Mouse (Mus musculus) right cerebral cortex, postnatal 10 days (tissue): ENCODE results near the gene Cilp2.
A peak's percentile ranks its signal among the peaks of the same experiment; 100 is the strongest.

Experiments used
- DNase-seq, 2 experiments: peaks; one replicate each; pipeline ENCODE4 v3.0.0; 2021; ENCODE audit warnings: low spot score in 2 of 2

Gene Cilp2

GRCm38 (mm10) chr8:69887289-69888243 is at the start of gene Cilp2:
Gene Cilp2 (minus strand): TSS chr8:69887687.
- no peak for DNase-seq

GRCm38 (mm10) chr8:69936050-69936794 is 48.7 kb upstream of the Cilp2 start:
- DNase-seq = no peak

GRCm38 (mm10) chr8:69935431-69935830 is 47.9 kb upstream of the Cilp2 start:
- DNase-seq = no peak

GRCm38 (mm10) chr8:69934582-69934981 is 47.1 kb upstream of the Cilp2 start:
- no peak for DNase-seq

GRCm38 (mm10) chr8:69933811-69934210 is 46.3 kb upstream of the Cilp2 start:
- DNase-seq = no peak

GRCm38 (mm10) chr8:69926901-69927300 is 39.4 kb upstream of the Cilp2 start:
- DNase-seq = no peak

GRCm38 (mm10) chr8:69923986-69924385 is 36.5 kb upstream of the Cilp2 start:
- no peak for DNase-seq

- no peak for DNase-seq
These were observed 33.7 kb upstream of the Cilp2 start for GRCm38 (mm10) chr8:69921141-69921540.

- peak; percentile 56 to 73 for DNase-seq
These were observed 32.6 kb upstream of the Cilp2 start for GRCm38 (mm10) chr8:69919876-69920662.

- DNase-seq = peak; percentile 82
These were observed 31.5 kb upstream of the Cilp2 start for GRCm38 (mm10) chr8:69919010-69919409.

- no peak for DNase-seq
These were observed 31.0 kb upstream of the Cilp2 start for GRCm38 (mm10) chr8:69918506-69918905.

- DNase-seq = peak; percentile 70 to 73
These were observed 28.3 kb upstream of the Cilp2 start for GRCm38 (mm10) chr8:69915748-69916147.

- DNase-seq = no peak
These were observed 27.0 kb upstream of the Cilp2 start for GRCm38 (mm10) chr8:69914526-69914925.

- DNase-seq = no peak
These were observed 25.1 kb upstream of the Cilp2 start for GRCm38 (mm10) chr8:69912478-69913074.

GRCm38 (mm10) chr8:69911917-69912316 is 24.4 kb upstream of the Cilp2 start:
- DNase-seq = no peak

- no peak for DNase-seq
These were observed 19.6 kb upstream of the Cilp2 start for GRCm38 (mm10) chr8:69907106-69907505.

GRCm38 (mm10) chr8:69906260-69906659 is 18.8 kb upstream of the Cilp2 start:
- DNase-seq = no peak

- DNase-seq = no peak
These were observed 16.6 kb upstream of the Cilp2 start for GRCm38 (mm10) chr8:69904096-69904495.

GRCm38 (mm10) chr8:69903063-69903542 is 15.6 kb upstream of the Cilp2 start:
- peak; percentile 100 for DNase-seq

- no peak for DNase-seq
These were observed 14.9 kb upstream of the Cilp2 start, which contains the start of the genes Tssk6, Ndufa13 and Yjefn3 for GRCm38 (mm10) chr8:69902163-69903062. Gene Tssk6 (plus strand): TSS chr8:69902184. Gene Ndufa13 (minus strand): TSS chr8:69902558. Gene Yjefn3 (minus strand): TSS chr8:69902712.
